Comparison of ENCODE assay signal across 23 mouse cellular contexts in genomic region chr4:90452576-90452975, GRCm38 (mm10).
"Had no signal": no experiment of that assay in that cellular context is flagged by ENCODE, and none has a peak within 500 bp of the region (broad histone marks: within the 10 kb centered on the region; RNA-seq: fewer than 3 reads in every experiment).

No protein-coding gene starts in this region.

- H3K9me3 ChIP-seq: heart, embryonic 13.5 days; heart, embryonic 15.5 days; hindbrain, embryonic 13.5 days; intestine, embryonic 15.5 days; limb, embryonic 10.5 days; limb, embryonic 12.5 days had no signal

- H3K9ac ChIP-seq: heart, embryonic 13.5 days; heart, embryonic 15.5 days; hindbrain, embryonic 13.5 days; intestine, embryonic 15.5 days; limb, embryonic 12.5 days had no signal

- H3K36me3 ChIP-seq: heart, embryonic 13.5 days; heart, embryonic 15.5 days; hindbrain, embryonic 13.5 days; intestine, embryonic 15.5 days; limb, embryonic 10.5 days; limb, embryonic 12.5 days had no signal

- H3K4me3 ChIP-seq: heart, adult 2 months; heart, embryonic 13.5 days; heart, embryonic 15.5 days; hindbrain, embryonic 13.5 days; intestine, embryonic 15.5 days; layer of hippocampus, adult 2 months; left cerebral cortex, adult 2 months; limb, embryonic 10.5 days; limb, embryonic 12.5 days had no signal

- H3K4me1 ChIP-seq: heart, embryonic 13.5 days; heart, embryonic 15.5 days; hindbrain, embryonic 13.5 days; intestine, embryonic 15.5 days; limb, embryonic 10.5 days; limb, embryonic 12.5 days had no signal

- H3K27me3 ChIP-seq: heart, embryonic 13.5 days; heart, embryonic 15.5 days; hindbrain, embryonic 13.5 days; intestine, embryonic 15.5 days; limb, embryonic 12.5 days had no signal

- DNase-seq: gastrocnemius, postnatal 14 days; gastrocnemius, postnatal 36 days; heart, adult 2 months; heart, postnatal 14 days; heart, postnatal 36 days; kidney, adult 18-20 months; kidney, adult 8-10 months; kidney, postnatal 10 days; kidney, postnatal 4 days; liver had no signal

- ATAC-seq: hindbrain, embryonic 16.5 days; inflammation-experienced regulatory T-cells, adult 6 months; intestine, embryonic 15.5 days; intestine, postnatal 0 days had no signal

- H3K4me2 ChIP-seq: heart, embryonic 11.5 days; heart, embryonic 13.5 days; heart, embryonic 15.5 days; hindbrain, embryonic 13.5 days; intestine, embryonic 15.5 days; limb, embryonic 12.5 days; liver, embryonic 11.5 days had no signal

- H3K27ac ChIP-seq: heart, adult 2 months; heart, embryonic 13.5 days; heart, embryonic 15.5 days; hindbrain, embryonic 13.5 days; intestine, embryonic 15.5 days; layer of hippocampus, adult 2 months; left cerebral cortex, adult 2 months; limb, embryonic 10.5 days; limb, embryonic 12.5 days had no signal
